Mouse (Mus musculus) urinary bladder, adult 18-20 months (tissue): Measurements from ENCODE around the gene Procr.

Experiments
- DNase-seq, 2 experiments: peaks; one replicate each; pipeline ENCODE4 v3.0.0; 2022; ENCODE audit warnings: low spot score in 2 of 2, mixed read lengths in 2 of 2

Gene Procr

DNA sequence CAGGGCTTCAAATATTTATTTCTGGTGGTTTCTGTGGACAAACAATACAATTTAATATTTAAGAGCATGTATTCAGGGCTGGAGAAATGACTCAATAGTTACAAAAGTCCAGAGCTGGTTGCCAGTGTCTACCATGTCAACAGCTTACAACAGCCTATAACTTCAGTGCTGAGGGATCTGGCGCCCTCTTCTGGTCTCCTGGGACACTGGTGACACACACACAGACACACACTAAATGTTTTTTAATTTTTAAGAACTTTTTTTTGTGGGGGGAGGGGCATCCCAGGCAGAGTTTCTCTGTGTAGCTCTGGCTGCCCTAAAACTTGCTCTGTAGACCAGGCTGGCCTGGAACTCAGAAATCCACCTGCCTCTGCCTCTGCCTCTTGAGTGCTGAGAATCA, 4.8 kb downstream of the Procr start:
- peak in 1 of 2 experiments; percentile 35 for DNase-seq

DNA sequence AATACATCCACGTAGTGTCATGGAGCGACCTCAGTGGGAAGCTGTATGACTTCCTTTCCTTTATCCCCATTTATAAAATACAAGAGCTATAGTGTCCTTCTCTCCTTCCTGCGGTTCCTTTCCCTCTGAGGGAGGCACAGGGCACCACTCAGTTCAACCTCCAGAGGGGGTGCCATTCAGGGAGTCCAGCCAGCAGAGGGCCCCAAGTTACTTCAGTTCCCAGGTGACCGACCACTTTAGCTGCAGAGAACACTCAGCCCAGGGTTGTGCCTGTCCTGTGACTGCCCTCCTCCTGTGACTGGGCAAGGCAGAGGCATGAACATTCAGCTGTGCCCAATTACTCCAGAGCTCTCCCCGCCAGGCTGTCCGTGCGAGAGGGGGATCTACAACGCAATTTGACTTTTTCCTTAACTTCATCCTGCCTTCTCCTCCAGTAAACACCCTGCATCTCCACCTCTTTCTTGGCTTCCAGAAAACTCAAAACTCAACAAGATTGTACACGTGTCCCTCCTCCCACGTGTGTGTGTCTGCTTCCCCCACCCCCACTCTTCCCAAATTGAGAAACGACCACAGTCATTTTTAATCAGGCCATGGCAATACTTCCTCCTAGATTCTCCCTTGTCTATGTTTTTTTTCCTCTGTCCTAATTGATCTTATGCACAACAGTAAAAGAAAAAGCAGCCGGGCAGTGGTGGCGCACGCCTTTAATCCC, 6.1 kb downstream of the Procr start:
- no peak for DNase-seq

DNA sequence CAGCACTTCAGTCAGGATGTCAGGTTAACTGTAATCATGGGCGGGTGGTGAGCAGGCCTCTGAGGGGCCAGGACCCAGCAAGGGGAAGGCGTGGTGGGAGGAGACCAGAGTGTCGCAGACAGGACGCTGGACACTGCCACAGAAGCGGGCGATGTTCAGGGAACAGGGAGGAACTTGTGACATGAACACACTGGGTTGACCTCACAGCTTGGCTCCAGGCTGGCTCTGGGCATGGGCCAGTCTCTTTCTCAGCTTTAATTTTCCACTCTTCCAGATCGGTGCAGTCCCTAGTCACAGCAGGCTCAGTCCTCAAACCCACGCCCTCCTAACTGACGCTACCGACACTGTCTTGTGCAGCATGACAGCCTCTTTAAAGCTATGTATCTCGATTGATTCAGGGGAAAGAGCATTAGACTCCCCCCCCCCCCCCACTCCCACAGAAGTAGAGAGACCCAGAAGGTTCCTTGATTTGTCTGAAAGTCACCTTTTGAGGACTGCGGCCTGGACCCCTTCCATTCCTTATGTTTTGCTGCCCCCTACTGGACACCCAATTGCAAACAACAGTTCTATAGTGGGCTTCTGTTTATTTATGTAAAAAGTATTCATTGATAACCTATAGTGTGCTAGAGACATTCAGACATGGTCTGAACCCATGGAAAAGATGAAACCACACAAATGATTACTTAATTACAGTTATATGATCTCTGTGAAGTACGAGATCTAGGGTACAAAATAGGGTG, 13.9 kb downstream of the Procr start:
- DNase-seq = peak; percentile 34 to 38

DNA sequence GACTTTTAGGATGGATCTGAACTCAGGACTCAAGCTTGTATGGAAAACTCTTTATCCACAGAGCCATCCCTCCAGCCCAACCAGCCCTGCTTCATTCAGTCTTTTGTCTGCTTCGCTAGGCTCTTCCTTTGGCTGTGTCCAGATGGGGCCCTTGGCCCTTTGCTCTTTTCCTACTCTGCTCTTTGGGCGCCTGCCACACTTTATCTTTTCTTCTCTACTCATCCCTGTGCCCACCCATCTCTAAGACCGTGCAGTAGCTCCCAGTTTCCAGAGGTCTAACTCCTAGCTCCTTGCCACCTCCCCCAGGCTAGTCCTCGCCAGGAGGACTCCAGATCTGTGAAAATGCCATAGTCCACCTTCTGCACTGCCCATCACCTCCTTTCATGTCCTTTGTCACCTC, 22.7 kb downstream of the Procr start:
- DNase-seq = no peak

DNA sequence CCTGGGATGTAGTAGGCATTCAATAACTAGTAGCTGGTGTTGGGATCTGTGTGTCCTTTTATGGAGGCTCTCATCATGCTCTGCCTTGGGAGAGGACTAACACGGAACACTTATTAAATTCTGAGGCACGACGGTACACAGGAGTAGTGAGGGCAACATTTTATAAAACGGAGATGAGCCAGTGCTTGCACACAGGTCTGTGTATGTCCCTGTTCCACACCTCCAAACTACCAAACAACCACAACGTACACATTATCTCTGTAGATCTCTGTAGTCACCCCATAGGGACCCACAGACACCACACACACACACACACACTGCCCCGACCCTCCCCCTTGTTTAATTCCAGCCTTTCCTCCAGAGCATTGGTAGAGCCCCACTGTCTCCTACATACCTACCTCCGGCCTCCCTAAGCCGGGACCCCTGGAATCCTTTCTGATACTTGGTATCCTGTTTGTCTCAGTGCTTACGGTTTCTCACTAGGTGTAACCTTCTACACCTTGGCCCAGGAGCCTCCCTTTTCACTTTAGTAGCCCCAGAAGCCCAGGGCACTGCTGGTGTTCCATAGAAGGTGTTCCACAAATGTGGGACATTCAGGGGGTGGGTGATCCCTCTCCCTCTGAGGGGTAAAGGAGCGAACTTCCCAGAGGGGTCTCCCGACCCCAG, 23.5 kb downstream of the Procr start:
- no peak for DNase-seq

DNA sequence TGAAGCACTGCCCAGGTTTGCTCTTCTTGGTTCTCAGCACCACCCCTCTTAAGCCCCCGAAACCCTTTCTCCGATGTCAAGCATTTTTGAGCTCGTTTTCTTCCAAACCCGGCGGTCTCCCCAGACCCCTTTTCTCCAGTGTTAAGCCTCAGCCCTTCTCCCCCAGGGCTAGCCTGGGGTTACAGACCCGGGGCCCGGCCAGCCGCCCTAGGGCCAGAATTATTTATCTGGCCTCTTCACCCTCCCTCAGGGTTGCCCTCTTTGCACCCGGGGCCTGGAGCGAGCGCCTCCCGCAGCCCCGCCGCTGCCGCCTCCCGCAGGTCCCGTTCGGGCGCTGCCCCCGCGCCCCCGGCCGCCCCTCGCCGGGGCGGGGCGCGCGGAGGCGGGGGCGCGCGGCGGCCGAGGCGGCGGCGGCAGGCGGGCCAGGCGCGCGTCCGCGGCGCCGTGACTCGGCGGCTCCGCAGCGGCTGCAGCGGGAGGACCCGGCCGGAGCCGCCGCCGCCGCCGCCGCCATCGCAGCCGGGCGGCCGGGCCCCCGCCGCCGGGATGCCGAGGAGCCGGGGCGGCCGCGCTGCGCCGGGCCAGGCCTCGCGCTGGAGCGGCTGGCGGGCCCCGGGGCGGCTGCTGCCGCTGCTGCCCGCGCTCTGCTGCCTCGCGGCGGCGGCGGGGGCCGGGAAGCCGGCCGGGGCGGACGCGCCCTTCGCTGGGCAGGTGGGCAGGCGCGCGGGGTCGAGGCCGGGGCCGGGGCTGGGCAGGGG, 24.2 kb downstream of the Procr start, which contains the start of gene Mmp24:
Gene Mmp24, plus strand, starts transcription at position 416 of the 758 bp plus-strand sequence.
- no peak for DNase-seq

DNA sequence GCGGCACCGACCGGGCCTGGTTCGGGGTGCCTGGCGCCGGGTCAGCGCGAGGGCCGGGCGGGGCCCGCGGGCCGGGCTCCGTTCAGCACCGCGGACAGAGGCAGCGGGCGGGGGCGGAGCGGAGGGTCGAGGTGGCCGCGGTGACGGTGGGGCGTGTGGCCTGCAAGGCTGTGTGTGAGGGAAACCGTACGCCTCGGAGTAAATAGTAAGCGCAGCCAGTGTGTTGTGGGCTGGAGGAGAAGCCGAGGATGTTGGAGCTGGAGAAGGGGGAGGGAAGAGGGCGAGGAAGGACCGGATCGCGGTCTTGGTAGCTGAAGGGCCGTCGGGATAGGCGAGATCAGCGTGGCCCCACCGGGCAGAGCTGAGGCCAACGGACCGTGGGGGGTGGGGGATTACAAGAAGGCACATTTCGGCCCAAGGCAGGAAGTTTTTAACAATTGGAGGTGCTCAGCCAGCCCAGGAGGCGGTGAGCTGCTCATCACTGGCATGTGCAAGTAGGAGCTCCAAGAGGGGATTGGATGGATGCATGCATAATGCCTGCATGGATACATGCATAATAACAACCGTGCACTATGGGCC, 24.9 kb downstream of the Procr start:
- DNase-seq = peak in 1 of 2 experiments; percentile 65

DNA sequence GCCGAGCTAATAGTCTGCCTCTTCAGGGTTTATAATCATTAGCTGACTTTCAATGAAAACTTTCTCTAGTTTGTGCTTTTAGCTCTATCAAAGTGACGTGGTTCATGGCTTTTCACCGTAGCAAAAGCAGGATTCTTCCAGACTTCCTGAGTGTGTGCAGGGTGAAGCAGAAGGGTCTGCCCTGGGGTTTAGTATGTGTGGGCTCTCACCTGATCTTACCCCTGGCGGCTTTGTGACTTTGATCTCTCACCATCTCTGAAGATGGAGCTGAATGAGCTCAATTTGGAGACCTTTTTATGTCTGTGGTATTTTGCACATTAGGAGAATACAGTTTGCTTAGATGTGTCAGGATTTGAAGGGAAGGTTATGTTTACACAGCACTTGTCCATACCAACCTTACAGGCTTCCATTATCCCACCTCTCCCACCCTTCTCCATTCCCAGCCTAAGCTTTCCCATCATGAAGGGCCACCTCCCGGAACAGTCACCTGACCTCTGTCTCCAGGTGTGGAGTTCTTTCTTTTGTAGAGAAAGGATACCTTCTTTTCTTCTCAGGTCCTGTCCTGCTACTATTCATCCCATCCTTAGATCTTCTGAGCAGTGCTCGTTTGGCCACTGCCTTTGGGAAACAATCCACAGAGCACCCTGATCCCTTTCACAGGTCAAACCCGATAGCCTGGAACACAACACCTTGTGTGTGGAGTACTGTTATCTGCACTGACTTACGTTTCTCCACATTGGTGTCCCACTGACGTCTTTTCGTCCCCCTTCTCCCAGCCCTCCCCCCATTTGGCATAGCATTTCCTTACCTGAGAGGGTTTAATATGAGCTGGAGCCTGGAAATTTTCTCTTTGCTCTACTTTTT, 26.1 kb downstream of the Procr start:
- no peak for DNase-seq

DNA sequence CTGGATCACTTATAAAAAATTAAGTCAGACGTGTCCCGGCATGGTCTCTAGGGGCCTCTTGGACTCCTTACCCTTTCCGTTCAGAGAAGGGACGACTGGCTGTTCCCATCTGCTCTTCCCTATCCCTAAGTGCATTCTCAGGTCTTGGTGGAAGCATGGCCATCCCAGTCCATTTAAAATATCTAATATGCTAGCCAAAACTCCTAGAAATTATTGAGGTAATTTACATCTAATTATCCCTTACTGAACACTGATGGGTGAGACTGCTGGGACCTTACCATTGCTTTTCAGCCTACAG, 26.7 kb downstream of the Procr start:
- DNase-seq = no peak

DNA sequence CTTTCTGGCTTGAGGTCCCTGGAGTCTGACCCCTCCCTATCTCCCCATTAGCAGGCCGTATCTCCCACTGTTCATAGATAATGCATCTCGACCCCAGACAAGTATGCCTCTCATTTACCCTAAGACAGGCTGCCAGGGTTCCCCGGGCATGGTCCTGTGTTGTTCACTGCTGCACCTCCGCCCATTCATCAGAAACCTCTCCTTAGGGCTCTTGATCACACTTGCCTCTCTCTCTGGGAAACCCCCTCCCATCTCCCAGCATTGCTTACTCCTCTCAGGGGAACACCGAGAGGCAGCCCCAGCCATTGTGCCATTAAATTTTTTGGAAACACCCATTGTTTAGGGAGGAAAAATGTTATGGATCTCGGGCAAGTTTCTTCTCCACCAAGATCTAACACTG, 27.1 kb downstream of the Procr start:
- DNase-seq = no peak

DNA sequence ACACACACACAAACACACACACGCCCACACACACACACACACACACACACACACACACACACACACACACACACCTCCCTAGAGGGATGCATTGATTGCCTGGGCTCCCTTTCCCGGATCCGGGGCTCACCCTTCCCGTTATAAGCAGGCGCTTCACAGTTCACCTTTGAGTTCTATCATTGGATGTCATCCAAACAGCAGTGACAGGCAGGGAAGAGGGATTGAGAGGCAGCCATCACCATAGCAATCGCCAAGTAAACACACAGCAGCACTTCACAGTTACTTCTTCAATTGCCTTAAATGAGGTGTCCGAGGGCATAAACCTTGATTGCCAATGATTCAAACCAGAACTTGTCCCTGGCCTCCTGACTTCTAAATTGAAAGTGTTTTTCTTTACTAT, 28.1 kb downstream of the Procr start:
- no peak for DNase-seq

DNA sequence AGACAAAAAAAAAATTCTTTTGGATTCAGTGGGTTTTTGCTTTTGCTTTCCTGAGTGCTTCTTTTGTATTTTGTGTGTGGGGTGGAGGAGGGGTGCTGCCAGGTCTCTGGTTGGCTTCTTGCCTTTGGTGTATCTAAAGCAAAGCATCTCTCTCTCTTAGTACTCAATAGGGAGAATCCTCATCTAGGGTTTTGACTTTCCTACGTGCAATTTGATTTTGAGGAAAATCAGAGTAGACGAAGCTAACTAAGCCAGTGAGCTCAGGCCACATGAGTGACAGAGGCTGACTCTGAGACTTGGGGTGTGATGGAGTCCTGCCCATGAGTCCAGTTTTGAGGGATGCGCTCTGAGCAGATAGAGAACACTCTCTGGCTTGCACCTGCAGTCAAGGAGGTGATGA, 28.6 kb downstream of the Procr start:
- DNase-seq = no peak

DNA sequence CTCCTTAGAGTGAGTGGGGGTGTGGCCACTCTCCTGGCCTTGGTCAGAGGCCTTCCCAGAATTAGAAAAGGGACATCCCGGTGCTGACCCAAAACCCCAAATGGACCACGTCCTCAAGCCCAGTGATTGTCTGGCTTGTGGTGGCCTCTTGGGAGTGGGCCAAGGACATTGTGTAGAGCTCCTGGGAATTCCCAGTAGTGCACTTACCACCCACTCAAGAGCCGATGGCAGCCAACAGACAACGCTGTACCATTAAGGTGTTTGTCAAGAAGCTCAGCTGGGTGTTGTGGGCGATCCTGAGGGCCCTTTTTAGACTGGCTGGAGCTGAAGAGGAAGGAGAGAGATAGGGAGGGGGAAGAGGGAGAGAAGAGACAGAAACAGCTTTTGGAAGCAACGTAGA, 33.6 kb downstream of the Procr start:
- no peak for DNase-seq

DNA sequence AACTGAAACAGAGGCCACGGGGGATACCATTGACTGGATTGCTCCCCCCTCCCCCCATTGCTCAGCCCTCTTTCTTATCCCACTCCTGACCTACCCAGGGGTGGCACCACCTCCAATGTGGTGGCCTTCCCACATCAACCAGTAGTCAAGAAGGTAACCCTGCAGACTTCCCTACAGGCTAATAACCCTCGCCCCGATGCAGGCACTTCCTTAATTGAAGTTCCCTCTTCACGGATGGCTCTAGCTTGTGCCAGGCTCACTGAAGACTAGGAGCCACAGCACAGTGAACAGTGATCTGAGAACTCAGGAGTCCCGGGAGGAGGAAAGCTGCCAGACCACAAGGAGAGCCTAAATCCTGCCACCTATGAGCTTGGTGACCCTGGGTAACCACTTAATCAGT, 36.0 kb downstream of the Procr start:
- DNase-seq = no peak

DNA sequence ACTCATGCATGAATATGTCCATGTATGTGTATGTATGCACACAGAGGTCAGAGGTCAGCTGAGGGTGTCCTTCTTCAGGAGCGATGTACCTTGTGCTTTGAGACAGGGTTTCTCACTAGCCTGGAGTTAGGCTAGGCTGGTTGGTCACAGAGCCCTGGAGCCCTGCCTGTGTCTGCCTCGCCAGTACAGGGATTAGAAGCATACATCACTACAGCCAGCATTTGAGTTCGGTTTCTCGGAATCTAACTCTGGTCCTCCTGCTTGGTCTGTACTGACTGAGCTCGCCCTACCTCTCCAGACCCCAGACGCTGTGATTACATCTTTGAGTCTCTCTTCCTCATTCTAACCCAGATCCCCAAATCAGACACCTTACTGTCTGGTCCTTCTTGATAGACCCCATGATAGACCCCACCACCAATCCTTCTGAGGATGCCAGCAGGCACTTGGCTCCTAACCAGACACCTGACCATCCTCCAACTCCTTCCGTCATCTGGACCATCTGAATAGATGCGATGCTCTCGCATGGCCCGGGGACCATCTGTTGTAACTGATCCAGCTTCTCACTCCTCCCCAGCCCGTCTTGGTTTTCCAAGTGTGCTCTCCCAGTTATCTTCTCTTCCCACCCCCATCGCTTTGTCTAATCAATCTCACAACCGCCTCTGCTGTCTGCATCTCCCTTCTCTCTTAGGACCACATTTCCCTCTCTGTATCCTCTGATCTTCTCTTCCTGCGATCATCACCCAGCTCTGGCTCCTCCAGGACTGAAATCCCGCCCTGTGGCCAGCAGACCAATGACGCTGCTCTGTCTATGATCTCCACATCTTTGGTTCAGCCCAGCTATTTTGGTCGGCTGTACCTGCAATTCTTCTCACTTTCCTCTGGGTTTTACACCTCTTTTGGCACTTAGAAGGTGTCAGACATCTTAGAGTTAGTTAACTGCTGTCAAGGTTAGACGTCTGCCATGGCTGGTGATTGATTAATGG, 37.3 kb downstream of the Procr start:
- DNase-seq = no peak

DNA sequence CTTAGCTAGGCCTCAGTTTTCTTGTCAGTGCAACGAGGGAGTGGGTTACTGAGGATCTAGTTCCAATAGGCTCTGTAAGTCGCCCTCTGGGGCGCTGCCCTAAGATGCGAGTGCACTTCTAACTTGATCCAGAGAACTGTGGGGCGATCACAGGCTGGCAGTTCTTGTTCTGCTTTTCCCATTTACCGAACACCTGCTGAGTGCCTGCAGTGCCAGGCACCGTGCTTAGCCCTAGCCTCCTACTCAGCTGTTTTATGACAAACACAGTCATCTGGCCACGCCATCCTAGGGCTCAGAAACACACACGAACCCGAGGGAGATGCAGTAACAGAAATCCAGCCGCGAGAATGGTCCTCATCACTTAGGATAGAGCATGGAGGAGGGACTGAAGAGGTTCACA, 42.0 kb downstream of the Procr start:
- DNase-seq = no peak

DNA sequence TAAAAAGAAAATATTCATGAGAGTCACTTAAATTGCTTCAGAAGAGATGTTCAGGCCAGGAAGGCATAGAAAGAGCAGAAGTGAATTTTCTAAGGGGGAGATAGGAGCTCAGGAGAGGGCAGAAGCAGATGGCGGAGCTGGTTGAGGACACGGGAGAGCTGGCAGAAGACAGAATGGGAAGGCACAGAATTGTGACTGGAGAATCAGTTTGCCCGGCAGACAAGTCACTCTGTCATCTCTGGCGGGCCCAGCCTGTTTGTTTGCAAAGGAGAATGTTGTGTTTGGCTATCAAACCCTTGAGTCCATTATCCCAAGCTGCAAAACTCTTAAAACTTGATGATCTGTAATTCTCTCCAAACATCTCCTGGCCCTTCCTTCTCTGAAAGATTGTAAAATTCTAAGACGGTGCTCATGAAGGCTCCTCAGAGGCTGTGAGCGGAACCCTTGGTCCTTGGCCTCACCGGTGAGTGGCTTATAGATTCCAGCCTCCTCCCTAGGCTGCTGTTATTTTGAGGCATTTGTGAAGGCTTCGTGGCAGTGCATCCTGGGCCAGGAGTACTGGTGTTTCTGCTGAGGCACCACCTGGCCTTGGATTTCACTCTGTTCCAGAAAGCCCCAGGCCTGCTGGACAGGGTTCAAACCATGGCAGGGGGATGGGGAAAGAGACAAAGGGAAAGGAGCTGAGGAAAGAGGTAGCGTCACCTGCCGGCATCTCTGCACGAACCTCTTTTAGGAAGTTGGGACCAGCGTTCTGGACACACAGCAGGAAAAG, 43.9 kb downstream of the Procr start:
- no peak for DNase-seq

DNA sequence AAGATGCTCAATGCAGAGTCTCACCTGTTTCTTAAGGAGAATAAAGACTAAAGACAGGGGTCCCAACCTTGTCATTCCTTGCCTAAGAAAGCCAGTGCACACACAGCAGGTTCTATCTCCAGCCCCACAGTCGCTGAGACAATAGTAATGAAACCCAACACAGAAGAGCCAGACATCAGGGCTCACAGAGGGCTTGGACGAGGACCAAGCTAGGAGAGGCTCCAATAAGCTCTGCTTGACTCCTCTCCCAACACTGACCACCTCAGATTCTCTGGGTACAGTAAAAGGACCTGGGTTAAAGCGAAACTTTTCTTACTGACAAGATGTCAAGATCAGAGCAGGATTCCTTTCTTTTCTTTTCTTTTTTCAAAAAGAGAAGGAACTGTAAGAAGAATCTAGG, 47.7 kb downstream of the Procr start:
- DNase-seq = no peak

DNA sequence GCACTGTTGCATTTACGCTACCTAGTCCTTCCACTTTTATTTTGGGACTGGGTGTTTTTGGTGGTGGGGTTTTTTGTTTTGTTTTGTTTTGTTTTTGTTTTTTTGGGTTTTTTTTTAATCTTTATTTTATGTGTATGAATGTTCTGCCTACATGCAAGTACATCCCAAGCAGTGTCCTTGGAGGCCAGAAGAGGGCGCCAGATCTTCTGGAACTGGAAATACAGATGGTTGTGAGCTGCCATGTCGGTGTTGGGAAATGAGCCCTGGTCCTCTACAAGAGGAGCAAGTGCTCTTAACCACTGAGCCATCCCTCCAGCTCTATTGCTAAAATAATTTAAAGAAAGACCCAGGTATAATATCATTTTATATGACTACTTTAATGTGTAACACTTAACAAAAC, 51.8 kb downstream of the Procr start:
- no peak for DNase-seq
